Mouse (Mus musculus): ENCODE results near the gene Rnd2. TPM values are rescaled to one million over a fixed set of nuclear protein-coding genes. Genes with fewer than 3 reads are reported as not detected.
"Not testable (repeated sequence)": the region's sequence is repeated elsewhere in the genome, so short reads cannot be mapped to it uniquely, and the experiment has no call there.

The Rnd2 gene
- polyA plus RNA-seq, 1 experiment from 2014 or later = 9.0 TPM

DNA sequence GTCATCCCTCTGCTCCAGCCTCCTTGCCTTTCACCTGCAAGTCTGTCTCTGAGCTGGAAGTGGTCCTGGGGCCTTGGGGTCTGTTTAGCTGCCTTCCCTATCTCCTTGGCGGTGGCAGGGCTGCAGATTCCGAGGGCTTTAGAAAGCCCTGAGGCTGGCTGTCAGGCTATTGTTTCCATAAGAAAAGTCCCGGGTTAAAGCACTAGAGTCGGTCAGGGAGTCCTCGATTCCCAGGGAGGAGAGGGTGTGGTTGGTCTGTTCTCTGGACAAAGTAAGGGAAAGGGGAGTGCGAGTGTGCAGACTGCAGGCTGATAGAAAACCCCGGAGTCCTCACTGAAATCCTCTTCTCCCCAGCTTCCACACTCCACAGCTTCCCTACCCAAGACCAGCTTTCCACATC lies 5.4 kb downstream of the Rnd2 start:
- peak overlapping the region in 1 of 2 experiments; percentile 33; a peak in 1 of 4 replicates for H3K27ac ChIP-seq (replicated peaks in 1 of 2; ENCODE audit: control insufficient read depth in 1 of 2, insufficient read depth in 1 of 2, low read depth in 2 of 2, low read length in 2 of 2)
- no peak overlapping the region for H3K4me3 ChIP-seq (ENCODE audit: control insufficient read depth in 1 of 2, insufficient read depth in 1 of 2, low read depth in 1 of 2, low read length in 2 of 2)
- ATAC-seq (ENCODE audit: insufficient number of reproducible peaks, insufficient read depth, low FRiP score, low read depth) = no peak

DNA sequence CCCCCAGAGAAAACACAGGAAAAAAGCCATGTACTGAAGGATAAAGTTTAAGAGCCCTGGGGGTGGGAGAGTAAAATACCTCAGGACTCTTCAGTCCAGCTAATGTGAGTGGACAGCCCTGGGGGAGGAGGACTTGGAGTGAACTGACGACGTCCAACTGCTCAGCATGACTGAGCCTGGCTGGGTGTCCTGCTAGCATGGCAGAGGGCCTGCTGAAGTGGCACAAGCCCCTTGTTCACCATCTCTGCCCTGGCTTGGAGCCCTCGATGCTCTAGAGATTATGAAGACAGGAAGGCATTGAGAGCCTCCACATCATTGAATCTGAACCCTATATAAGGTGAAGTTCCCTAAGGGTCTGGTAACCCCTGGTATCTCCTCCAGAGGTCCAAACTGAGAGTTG lies 7.1 kb downstream of the Rnd2 start:
- H3K4me2 ChIP-seq (ENCODE audit: low read length) = no peak overlapping the region
- no peak overlapping the region for H3K4me3 ChIP-seq (ENCODE audit: control insufficient read depth in 1 of 2, insufficient read depth in 1 of 2, low read depth in 1 of 2, low read length in 2 of 2)
- no peaks in the 10 kb centered on the region for H3K9me3 ChIP-seq (ENCODE audit: control insufficient read depth, low read length)
- H3K27me3 ChIP-seq (ENCODE audit: control insufficient read depth, insufficient read depth, low read length) = no peaks in the 10 kb centered on the region
- H3K36me3 ChIP-seq (ENCODE audit: control insufficient read depth, insufficient read depth, low read length) = no peaks in the 10 kb centered on the region
- no peak for ATAC-seq (ENCODE audit: insufficient number of reproducible peaks, insufficient read depth, low FRiP score, low read depth)
- H3K27ac ChIP-seq (replicated peaks in 1 of 2; ENCODE audit: control insufficient read depth in 1 of 2, insufficient read depth in 1 of 2, low read depth in 2 of 2, low read length in 2 of 2) = no peak overlapping the region
- 41% methylated on average over 3 of the region's 3 CpGs for WGBS
- H3K4me1 ChIP-seq (ENCODE audit: control insufficient read depth in 2 of 2, insufficient read depth in 2 of 2, low read length in 2 of 2) = peaks cover 11 to 12% of the 10 kb centered on the region in 2 experiments
- no peak overlapping the region for H3K9ac ChIP-seq (ENCODE audit: low read length)

More for the DNA sequence above, 5.4 kb downstream of the Rnd2 start:
- H3K9me3 ChIP-seq (ENCODE audit: control insufficient read depth, low read length) = no peaks in the 10 kb centered on the region
- H3K36me3 ChIP-seq (ENCODE audit: control insufficient read depth, insufficient read depth, low read length) = no peaks in the 10 kb centered on the region
- H3K9ac ChIP-seq (ENCODE audit: low read length) = peak overlapping the region; percentile 30; the same call in 1 of the 2 replicates
- 33% methylated on average over 7 of the region's 7 CpGs for WGBS
- no peak overlapping the region for H3K4me2 ChIP-seq (ENCODE audit: low read length)
- H3K27me3 ChIP-seq (ENCODE audit: control insufficient read depth, insufficient read depth, low read length) = no peaks in the 10 kb centered on the region
- peaks cover 12 to 17% of the 10 kb centered on the region in 2 experiments for H3K4me1 ChIP-seq (ENCODE audit: control insufficient read depth in 2 of 2, insufficient read depth in 2 of 2, low read length in 2 of 2)

DNA sequence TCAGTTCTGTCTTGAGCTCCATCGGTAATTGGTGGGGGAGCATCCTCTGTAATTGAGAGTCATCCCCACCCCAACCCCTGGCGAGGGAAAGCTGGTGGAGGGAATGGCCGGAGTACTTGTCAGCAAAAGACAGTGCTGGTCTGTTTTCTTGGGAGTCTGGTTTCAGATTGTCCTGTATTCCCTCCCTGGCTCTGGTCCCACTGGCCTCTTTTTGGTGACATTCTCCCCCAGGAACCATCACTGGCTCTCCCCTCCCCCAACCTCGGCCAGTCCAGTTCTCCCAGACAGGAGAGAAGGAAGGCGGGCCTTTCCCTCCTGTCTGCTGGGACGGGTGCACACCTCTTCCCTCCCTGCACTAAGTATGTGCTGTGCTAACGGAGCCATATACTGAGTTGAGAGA lies 7.5 kb downstream of the Rnd2 start:
- WGBS = 51% methylated on average over 7 of the region's 7 CpGs
- H3K9ac ChIP-seq (ENCODE audit: low read length) = no peak overlapping the region
- H3K4me1 ChIP-seq (ENCODE audit: control insufficient read depth in 2 of 2, insufficient read depth in 2 of 2, low read length in 2 of 2) = peaks cover 9 to 12% of the 10 kb centered on the region in 2 experiments

DNA sequence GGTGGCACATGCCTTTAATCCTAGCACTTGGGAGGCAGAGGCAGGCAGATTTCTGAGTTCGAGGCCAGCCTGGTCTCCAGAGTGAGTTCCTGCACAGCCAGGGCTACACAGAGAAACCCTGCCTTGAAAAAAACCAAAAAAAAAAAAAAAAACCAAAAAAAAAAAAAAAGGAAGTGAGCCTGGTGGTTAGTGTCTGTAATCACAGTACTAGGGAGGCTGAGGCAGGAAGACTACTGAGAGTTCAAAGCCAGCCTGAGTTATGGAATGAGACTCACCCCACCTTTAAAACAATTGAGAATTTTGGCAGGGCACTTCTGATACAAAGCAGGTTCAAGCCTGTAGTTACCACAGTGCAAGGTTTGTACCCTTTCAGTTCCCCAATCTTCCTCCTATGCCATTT lies 8.9 kb downstream of the Rnd2 start:
- not testable (repeated sequence) for H3K9ac ChIP-seq (ENCODE audit: low read length); H3K27me3 ChIP-seq (ENCODE audit: control insufficient read depth, insufficient read depth, low read length); H3K4me3 ChIP-seq (ENCODE audit: control insufficient read depth in 1 of 2, insufficient read depth in 1 of 2, low read depth in 1 of 2, low read length in 2 of 2); ATAC-seq (ENCODE audit: insufficient number of reproducible peaks, insufficient read depth, low FRiP score, low read depth); H3K9me3 ChIP-seq (ENCODE audit: control insufficient read depth, low read length); H3K27ac ChIP-seq (replicated peaks in 1 of 2; ENCODE audit: control insufficient read depth in 1 of 2, insufficient read depth in 1 of 2, low read depth in 2 of 2, low read length in 2 of 2); H3K4me2 ChIP-seq (ENCODE audit: low read length); H3K36me3 ChIP-seq (ENCODE audit: control insufficient read depth, insufficient read depth, low read length)
- WGBS = 72% methylated on average over 1 of the region's 1 CpGs
- peaks cover 4 to 11% of the 10 kb centered on the region in 2 experiments for H3K4me1 ChIP-seq (ENCODE audit: control insufficient read depth in 2 of 2, insufficient read depth in 2 of 2, low read length in 2 of 2)

More for the DNA sequence above, 7.5 kb downstream of the Rnd2 start:
- Histone ChIP-seq H3K4me3 (ENCODE audit: control insufficient read depth in 1 of 2, insufficient read depth in 1 of 2, low read depth in 1 of 2, low read length in 2 of 2) (no peak overlapping the region), H3K9me3 (ENCODE audit: control insufficient read depth, low read length) (no peaks in the 10 kb centered on the region), H3K27ac (replicated peaks in 1 of 2; ENCODE audit: control insufficient read depth in 1 of 2, insufficient read depth in 1 of 2, low read depth in 2 of 2, low read length in 2 of 2) (no peak overlapping the region), H3K36me3 (ENCODE audit: control insufficient read depth, insufficient read depth, low read length) (no peaks in the 10 kb centered on the region), H3K27me3 (ENCODE audit: control insufficient read depth, insufficient read depth, low read length) (no peaks in the 10 kb centered on the region), H3K4me2 (ENCODE audit: low read length) (no peak overlapping the region)
- no peak for ATAC-seq (ENCODE audit: insufficient number of reproducible peaks, insufficient read depth, low FRiP score, low read depth)

DNA sequence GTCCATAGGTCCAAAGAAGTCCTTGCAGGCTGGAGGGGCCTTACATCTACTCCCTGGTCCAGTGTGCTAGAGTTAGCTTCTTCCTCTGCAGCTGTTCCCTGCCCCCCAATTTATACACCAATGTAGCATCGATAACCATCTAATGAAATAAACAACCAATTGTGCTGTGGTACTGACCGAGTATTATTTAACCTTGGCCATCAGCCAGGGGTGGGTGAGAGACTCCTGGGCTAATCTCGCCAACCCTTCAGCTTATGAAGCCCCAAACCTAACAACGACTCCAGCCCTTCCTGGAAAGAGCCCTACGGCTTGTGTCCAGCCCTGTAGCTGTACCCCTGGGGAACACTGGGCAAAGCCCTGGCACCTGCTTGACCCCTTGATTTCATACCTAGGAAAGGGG lies 9.5 kb downstream of the Rnd2 start:
- 57% methylated on average over 5 of the region's 5 CpGs for WGBS
- H3K9ac ChIP-seq (ENCODE audit: low read length) = no peak overlapping the region

DNA sequence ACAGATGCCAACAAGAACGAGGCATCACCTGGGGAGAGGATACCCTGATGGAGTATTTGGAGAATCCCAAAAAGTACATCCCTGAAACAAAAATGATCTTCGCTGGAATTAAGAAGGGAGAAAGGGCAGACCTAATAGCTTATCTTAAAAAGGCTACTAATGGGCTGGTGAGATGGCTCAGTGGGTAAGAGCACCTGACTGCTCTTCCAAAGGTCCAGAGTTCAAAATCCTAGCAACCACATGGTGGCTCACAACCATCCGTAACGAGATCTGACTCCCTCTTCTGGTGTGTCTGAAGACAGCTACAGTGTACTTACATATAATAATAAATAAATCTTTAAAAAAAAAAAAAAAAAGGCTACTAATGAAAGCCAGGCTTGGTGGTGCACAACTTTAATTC lies 11.6 kb downstream of the Rnd2 start:
- H3K9me3 ChIP-seq (ENCODE audit: control insufficient read depth, low read length); H3K4me3 ChIP-seq (ENCODE audit: control insufficient read depth in 1 of 2, insufficient read depth in 1 of 2, low read depth in 1 of 2, low read length in 2 of 2); H3K27ac ChIP-seq (replicated peaks in 1 of 2; ENCODE audit: control insufficient read depth in 1 of 2, insufficient read depth in 1 of 2, low read depth in 2 of 2, low read length in 2 of 2); H3K4me2 ChIP-seq (ENCODE audit: low read length); ATAC-seq (ENCODE audit: insufficient number of reproducible peaks, insufficient read depth, low FRiP score, low read depth); H3K9ac ChIP-seq (ENCODE audit: low read length); H3K27me3 ChIP-seq (ENCODE audit: control insufficient read depth, insufficient read depth, low read length); H3K36me3 ChIP-seq (ENCODE audit: control insufficient read depth, insufficient read depth, low read length): not testable (repeated sequence)
- peaks cover 24 to 29% of the 10 kb centered on the region in 2 experiments for H3K4me1 ChIP-seq (ENCODE audit: control insufficient read depth in 2 of 2, insufficient read depth in 2 of 2, low read length in 2 of 2)
- WGBS = 76% methylated on average over 4 of the region's 4 CpGs

More for the DNA sequence above, 9.5 kb downstream of the Rnd2 start:
- Histone ChIP-seq H3K4me3 (ENCODE audit: control insufficient read depth in 1 of 2, insufficient read depth in 1 of 2, low read depth in 1 of 2, low read length in 2 of 2) (no peak overlapping the region), H3K27me3 (ENCODE audit: control insufficient read depth, insufficient read depth, low read length) (no peaks in the 10 kb centered on the region), H3K27ac (replicated peaks in 1 of 2; ENCODE audit: control insufficient read depth in 1 of 2, insufficient read depth in 1 of 2, low read depth in 2 of 2, low read length in 2 of 2) (no peak overlapping the region), H3K4me2 (ENCODE audit: low read length) (no peak overlapping the region), H3K9me3 (ENCODE audit: control insufficient read depth, low read length) (no peaks in the 10 kb centered on the region), H3K36me3 (ENCODE audit: control insufficient read depth, insufficient read depth, low read length) (no peaks in the 10 kb centered on the region), H3K4me1 (ENCODE audit: control insufficient read depth in 2 of 2, insufficient read depth in 2 of 2, low read length in 2 of 2) (peaks cover 6 to 14% of the 10 kb centered on the region in 2 experiments)
- no peak for ATAC-seq (ENCODE audit: insufficient number of reproducible peaks, insufficient read depth, low FRiP score, low read depth)

DNA sequence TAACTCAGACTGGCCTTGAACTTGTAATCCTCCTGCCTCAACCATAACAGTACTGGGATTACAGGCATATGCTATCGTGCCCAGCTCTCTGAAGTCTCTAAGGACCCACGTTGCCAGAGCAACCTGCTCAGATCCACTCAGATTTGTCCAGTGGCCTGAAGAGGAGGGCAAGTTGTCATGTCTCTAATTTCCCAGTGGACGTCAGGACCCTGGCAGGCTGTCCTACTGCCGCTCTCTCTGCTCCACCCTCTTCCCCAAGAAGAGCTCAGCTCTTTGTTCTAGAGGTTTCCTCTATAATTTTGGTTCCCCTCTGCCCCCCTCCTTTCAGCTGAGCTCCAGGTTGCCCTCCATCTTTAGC lies 12.4 kb downstream of the Rnd2 start:
- Histone ChIP-seq H3K9ac (ENCODE audit: low read length) (no peak overlapping the region), H3K4me2 (ENCODE audit: low read length) (no peak overlapping the region), H3K4me1 (ENCODE audit: control insufficient read depth in 2 of 2, insufficient read depth in 2 of 2, low read length in 2 of 2) (peaks cover 28% of the 10 kb centered on the region in 2 experiments), H3K9me3 (ENCODE audit: control insufficient read depth, low read length) (no peaks in the 10 kb centered on the region), H3K36me3 (ENCODE audit: control insufficient read depth, insufficient read depth, low read length) (no peaks in the 10 kb centered on the region), H3K27ac (replicated peaks in 1 of 2; ENCODE audit: control insufficient read depth in 1 of 2, insufficient read depth in 1 of 2, low read depth in 2 of 2, low read length in 2 of 2) (no peak overlapping the region), H3K4me3 (ENCODE audit: control insufficient read depth in 1 of 2, insufficient read depth in 1 of 2, low read depth in 1 of 2, low read length in 2 of 2) (no peak overlapping the region), H3K27me3 (ENCODE audit: control insufficient read depth, insufficient read depth, low read length) (no peaks in the 10 kb centered on the region)
- WGBS = 55% methylated on average over 4 of the region's 4 CpGs
- ATAC-seq (ENCODE audit: insufficient number of reproducible peaks, insufficient read depth, low FRiP score, low read depth) = no peak

DNA sequence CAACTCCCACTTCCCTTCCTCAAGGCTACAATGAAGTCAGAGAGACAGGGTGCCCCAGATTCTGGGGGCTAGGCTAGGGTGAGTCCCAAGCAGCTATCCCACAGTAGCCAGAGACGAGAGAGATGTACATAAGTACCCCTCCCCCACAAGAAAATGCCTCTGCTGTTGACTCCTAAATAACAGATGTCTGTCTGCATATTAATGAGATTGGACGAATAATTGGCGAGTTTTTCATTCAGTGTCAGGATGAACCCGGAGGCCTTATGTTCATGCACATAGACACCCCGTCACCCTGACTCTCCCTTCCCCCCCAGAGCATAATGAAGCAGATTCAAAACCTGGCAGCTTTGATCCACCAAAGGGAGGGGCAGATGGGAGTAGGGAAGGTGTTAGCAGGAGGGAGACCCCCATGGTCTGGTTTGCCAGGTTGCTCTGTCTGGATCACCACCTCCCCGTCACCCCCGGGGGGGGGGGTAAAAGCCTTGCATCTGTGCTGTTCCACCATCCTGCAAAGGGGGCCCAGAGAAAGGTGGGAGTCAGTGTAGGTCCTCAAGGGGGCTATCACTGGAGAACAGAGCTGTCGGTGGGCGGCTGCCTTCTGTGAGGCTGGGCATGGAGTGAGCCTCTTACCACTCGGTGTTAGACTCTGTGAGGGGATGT lies 12.9 kb downstream of the Rnd2 start:
- WGBS = 74% methylated on average over 10 of the region's 10 CpGs
- H3K4me3 ChIP-seq (ENCODE audit: control insufficient read depth in 1 of 2, insufficient read depth in 1 of 2, low read depth in 1 of 2, low read length in 2 of 2) = no peak overlapping the region
- H3K36me3 ChIP-seq (ENCODE audit: control insufficient read depth, insufficient read depth, low read length) = no peaks in the 10 kb centered on the region
- no peak overlapping the region for H3K4me2 ChIP-seq (ENCODE audit: low read length)
- no peaks in the 10 kb centered on the region for H3K9me3 ChIP-seq (ENCODE audit: control insufficient read depth, low read length)
- no peaks in the 10 kb centered on the region for H3K27me3 ChIP-seq (ENCODE audit: control insufficient read depth, insufficient read depth, low read length)
- no peak overlapping the region for H3K27ac ChIP-seq (replicated peaks in 1 of 2; ENCODE audit: control insufficient read depth in 1 of 2, insufficient read depth in 1 of 2, low read depth in 2 of 2, low read length in 2 of 2)
- ATAC-seq (ENCODE audit: insufficient number of reproducible peaks, insufficient read depth, low FRiP score, low read depth) = no peak
- H3K9ac ChIP-seq (ENCODE audit: low read length) = no peak overlapping the region
- peaks cover 26 to 28% of the 10 kb centered on the region in 2 experiments for H3K4me1 ChIP-seq (ENCODE audit: control insufficient read depth in 2 of 2, insufficient read depth in 2 of 2, low read length in 2 of 2)

Data from heart, embryonic 14.5 days (tissue).